Mouse (Mus musculus) ES-Bruce4 (cell line): ENCODE measurements around the gene Akap6. TPM values are rescaled to one million over a fixed set of nuclear protein-coding genes. Genes with fewer than 3 reads are reported as not detected.

Experiments used
- H3K27ac ChIP-seq: 2 replicates; pipeline ENCODE4 v1.5.1; 2012; ENCODE audit warnings: low read length, inconsistent platforms; ENCODE audit not compliant: insufficient read depth
- H3K27me3 ChIP-seq: 2 replicates; pipeline ENCODE4 v1.6.1; 2012; ENCODE audit warnings: mild to moderate bottlenecking, low read length, inconsistent platforms; ENCODE audit not compliant: control insufficient read depth, poor library complexity, insufficient read depth, severe bottlenecking
- H3K36me3 ChIP-seq: 2 replicates; pipeline ENCODE4 v1.6.1; 2012; ENCODE audit warnings: inconsistent platforms, mild to moderate bottlenecking, low read length, moderate library complexity; ENCODE audit not compliant: control insufficient read depth, poor library complexity, insufficient read depth, severe bottlenecking
- H3K4me1 ChIP-seq: one replicate; pipeline ENCODE4 v1.8.1; 2011; ENCODE audit warnings: low read length; ENCODE audit not compliant: control insufficient read depth, insufficient read depth
- H3K4me3 ChIP-seq: 2 replicates; pipeline ENCODE4 v1.5.1; 2011; ENCODE audit warnings: low read depth, mild to moderate bottlenecking, low read length
- H3K9ac ChIP-seq: 2 replicates; pipeline ENCODE4 v1.6.1; 2012; ENCODE audit warnings: low read depth, mild to moderate bottlenecking, inconsistent platforms; ENCODE audit not compliant: poor library complexity, severe bottlenecking
- H3K9me3 ChIP-seq: replicated peaks from 2 replicates; pipeline ENCODE4 v1.6.1; 2012; ENCODE audit warnings: mild to moderate bottlenecking, low read length, inconsistent platforms; ENCODE audit not compliant: control insufficient read depth, poor library complexity, insufficient read depth, severe bottlenecking
- CTCF ChIP-seq: IDR thresholded peaks from one replicate; pipeline ENCODE4 v1.8.1; 2011; ENCODE audit warnings: low read depth, low read length
- EP300 ChIP-seq: IDR thresholded peaks from 2 replicates; pipeline ENCODE4 v1.6.1; 2011; ENCODE audit warnings: low read depth, low read length; ENCODE audit not compliant: insufficient read depth
- POLR2A ChIP-seq: IDR thresholded peaks from one replicate; pipeline ENCODE4 v1.8.1; 2011; ENCODE audit warnings: low read length; ENCODE audit not compliant: insufficient read depth
- polyA plus RNA-seq: library from polyadenylated mRNA; stranded (reverse); fragments of >200 nt; gene quantifications from 2 replicates; pipeline ENCODE4 v1.2.4, GENCODE M21; 2011; ENCODE audit warnings: low read depth; ENCODE audit not compliant: missing spikeins, insufficient read depth, insufficient read length

The Akap6 gene
- polyA plus RNA-seq, 1 experiment = 0.06 TPM

DNA sequence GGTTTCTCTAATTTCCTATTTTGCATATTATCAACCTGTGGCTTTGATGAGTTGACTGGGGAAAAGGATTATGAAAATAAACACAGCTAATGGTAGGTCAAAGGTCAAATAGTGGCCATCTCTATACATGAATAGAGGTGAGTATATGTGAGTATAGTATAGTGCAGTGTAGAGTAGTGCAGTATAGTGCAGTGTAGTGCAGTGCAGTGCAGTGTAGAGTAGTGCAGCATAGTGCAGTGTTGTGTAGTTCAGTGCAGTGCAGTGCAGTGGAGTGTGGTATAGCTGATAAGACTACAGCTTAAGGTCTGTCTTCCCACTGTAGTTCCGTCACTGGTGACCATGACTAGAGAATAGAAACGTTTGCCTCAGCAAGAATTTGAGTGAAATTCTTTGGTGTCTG lies 245.8 kb downstream of the Akap6 start:
- Histone ChIP-seq H3K9me3 (no peaks in the 10 kb centered on the region), H3K4me3 (no peak overlapping the region), H3K4me1 (no peaks in the 10 kb centered on the region), H3K9ac (no peak overlapping the region), H3K36me3 (no peaks in the 10 kb centered on the region), H3K27ac (no peak overlapping the region), H3K27me3 (no peaks in the 10 kb centered on the region)
- no peak for TF ChIP-seq POLR2A
- no peak for TF ChIP-seq CTCF
- no peak for TF ChIP-seq EP300

DNA sequence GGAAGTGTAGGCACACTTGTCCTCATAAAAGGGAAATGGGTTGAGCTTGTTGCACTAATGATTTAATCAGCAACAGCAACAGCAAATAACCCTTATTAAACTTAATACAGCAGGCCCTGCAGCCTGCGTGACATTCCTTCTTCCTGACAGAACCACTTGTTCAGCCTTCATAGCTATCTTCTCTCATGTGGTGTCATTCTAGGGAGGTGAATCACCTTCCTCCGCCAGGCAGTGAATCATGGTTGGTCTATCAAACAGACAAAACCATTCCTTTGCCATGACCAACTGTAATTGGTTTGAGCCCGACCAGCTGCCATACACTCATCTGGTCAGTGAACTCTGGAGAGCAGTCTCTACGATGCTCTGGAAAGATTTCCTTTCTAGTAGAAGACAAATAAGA lies 251.5 kb downstream of the Akap6 start:
- TF ChIP-seq POLR2A (no peak), CTCF (no peak), EP300 (no peak)
- Histone ChIP-seq H3K27me3 (no peaks in the 10 kb centered on the region; the same call in 1 of the 2 replicates), H3K36me3 (no peaks in the 10 kb centered on the region), H3K9me3 (no peaks in the 10 kb centered on the region), H3K9ac (no peak overlapping the region), H3K4me3 (no peak overlapping the region), H3K27ac (no peak overlapping the region), H3K4me1 (no peaks in the 10 kb centered on the region)

DNA sequence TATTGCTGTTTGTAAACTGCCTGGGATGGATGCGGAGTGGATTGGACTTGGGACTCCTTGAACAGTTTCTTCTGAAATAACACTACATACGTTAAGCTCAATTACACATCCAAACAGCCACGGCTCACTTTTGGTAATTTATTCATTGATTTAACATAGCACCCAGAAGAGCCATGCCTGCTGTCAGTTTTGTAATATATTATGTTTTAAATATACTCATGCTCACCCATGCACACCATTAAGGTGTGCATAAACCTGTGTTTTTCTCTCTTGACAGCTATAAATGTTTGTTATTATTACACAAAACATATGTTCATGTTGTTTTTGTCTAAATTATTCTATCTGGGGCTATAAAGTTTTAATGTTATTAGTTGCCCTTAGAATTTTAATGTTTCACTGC lies 258.4 kb downstream of the Akap6 start:
- H3K9me3 ChIP-seq = no peaks in the 10 kb centered on the region
- no peaks in the 10 kb centered on the region for H3K36me3 ChIP-seq
- H3K4me3 ChIP-seq = no peak overlapping the region
- TF ChIP-seq POLR2A (no peak), CTCF (no peak), EP300 (no peak)
- no peaks in the 10 kb centered on the region; the same call in 1 of the 2 replicates for H3K27me3 ChIP-seq
- H3K27ac ChIP-seq = no peak overlapping the region
- H3K9ac ChIP-seq = no peak overlapping the region
- no peaks in the 10 kb centered on the region for H3K4me1 ChIP-seq

DNA sequence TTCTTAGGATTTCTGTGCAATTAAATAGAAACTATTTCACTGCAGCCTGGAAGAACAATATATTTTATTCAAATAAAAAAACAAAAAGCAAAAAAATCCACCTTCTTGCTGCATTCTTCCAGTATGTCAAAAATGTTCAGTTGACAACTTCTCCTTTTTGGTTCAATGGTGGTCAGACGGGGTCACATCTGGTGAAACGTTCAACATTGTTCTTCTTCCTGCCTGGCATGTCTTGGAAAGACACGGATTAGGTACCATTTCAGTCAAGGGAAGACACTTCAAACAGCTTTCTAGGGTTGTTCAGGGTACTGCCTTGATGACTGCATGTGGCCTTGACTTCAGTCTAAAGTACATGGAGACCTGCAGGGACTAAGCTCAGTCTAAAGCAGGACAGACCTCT lies 258.8 kb downstream of the Akap6 start:
- Histone ChIP-seq H3K4me1 (no peaks in the 10 kb centered on the region), H3K9ac (no peak overlapping the region), H3K4me3 (no peak overlapping the region), H3K9me3 (no peaks in the 10 kb centered on the region), H3K27ac (no peak overlapping the region), H3K27me3 (no peaks in the 10 kb centered on the region), H3K36me3 (no peaks in the 10 kb centered on the region)
- TF ChIP-seq CTCF = no peak
- TF ChIP-seq POLR2A = no peak
- TF ChIP-seq EP300 = no peak

DNA sequence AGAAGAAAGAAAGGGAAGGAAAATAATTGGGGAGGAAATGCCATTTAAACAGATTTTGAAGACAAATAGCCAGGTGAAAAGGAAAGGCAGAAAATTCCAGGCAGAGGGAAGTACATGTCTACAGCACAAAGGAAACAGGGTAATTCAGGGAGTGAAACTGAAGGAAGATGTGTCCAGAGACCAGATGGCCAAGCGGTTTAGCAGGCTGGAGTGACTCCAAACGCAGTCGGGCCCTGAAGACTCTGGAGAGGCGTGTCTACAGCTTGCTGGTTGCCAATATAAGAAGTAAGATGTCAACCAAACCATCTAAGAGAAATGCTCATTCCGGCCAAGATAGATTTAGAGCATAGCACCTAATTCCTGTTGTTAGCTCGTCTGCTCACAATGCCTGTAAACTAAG lies 292.6 kb downstream of the Akap6 start:
- Histone ChIP-seq H3K27me3 (no peaks in the 10 kb centered on the region), H3K27ac (no peak overlapping the region), H3K36me3 (no peaks in the 10 kb centered on the region), H3K9me3 (no peaks in the 10 kb centered on the region), H3K4me1 (no peaks in the 10 kb centered on the region), H3K4me3 (no peak overlapping the region), H3K9ac (no peak overlapping the region)
- TF ChIP-seq POLR2A (no peak), EP300 (no peak), CTCF (no peak)

DNA sequence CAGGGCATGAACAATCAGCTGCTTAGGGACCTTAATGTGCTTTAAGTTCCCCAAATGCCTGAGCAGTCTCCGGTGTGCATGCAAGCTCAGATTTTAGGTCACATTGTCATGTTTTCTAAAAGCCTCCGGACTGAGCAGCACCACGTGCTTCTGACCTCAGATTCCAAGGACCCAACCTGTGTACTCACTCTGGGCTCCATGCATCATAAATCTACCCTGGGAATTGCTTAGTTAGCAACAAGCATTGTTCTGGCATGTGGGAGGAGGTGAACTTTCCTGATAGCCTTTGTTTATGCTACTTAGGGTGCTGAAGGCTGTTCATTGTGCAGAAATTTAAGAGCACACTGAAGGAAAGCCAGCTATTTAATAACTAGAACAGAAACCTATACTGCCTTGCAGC lies 313.2 kb downstream of the Akap6 start:
- Histone ChIP-seq H3K4me3 (no peak overlapping the region), H3K4me1 (no peaks in the 10 kb centered on the region), H3K27ac (no peak overlapping the region), H3K9ac (no peak overlapping the region), H3K9me3 (no peaks in the 10 kb centered on the region), H3K36me3 (no peaks in the 10 kb centered on the region), H3K27me3 (no peaks in the 10 kb centered on the region)
- no peak for TF ChIP-seq POLR2A
- TF ChIP-seq CTCF = no peak
